Mouse (Mus musculus) fat pad, adult 2 months (tissue): ENCODE results near the gene Olfr213.
"Not testable (repeated sequence)": the region's sequence is repeated elsewhere in the genome, so short reads cannot be mapped to it uniquely, and the experiment has no call there.

Source experiments
- DNase-seq: peaks from one replicate; pipeline ENCODE4 v3.0.0-alpha.2; 2011; ENCODE audit warnings: low read depth, low spot score; ENCODE audit errors: extremely low read depth

The Olfr213 gene

GRCm38 (mm10) chr6:116538156-116538555 is at the start of gene Olfr213:
Gene Olfr213, plus strand, starts transcription at chr6:116538456.
- DNase-seq, result no peak

DNA sequence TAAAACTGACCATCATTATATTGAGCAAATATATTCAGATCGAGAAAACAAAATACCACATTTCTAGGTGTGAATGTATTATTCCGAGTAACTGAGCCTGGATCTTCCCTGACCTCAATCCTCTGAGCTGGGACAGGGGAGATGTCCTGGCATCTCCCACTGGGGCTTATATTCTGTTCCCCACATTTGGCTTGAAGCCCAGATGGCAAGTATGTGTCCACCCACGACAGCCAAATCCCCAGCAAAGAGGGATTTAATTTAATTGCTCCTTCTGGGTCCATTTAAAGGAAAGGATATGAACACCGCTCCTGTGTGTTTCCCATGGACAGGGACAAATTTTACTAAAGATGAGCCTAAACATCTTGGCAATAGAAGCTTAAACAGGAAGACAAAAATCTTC is 49.5 kb upstream of the Olfr213 start, which contains the start of gene Olfr211:
TSS of gene Olfr211 (plus strand) at position 301 of the 400 bp plus-strand sequence.
- DNase-seq, result no peak

DNA sequence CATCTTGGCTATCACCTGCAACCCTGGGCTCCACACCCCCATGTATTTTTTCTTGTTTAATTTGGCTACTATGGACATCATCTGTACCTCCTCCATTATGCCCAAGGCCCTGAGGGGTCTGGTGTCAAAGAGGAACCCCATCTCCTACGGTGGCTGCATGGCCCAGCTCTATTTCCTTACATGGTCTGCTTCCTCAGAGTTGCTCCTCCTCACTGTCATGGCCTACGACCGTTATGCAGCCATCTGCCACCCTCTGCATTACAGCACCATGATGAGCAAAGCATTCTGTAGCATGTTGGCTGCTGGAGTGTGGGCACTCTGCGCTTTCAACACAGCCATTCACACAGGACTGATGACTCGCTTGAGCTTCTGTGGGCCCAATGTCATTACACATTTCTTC is 44.5 kb upstream of the Olfr213 start:
- no peak for DNase-seq

GRCm38 (mm10) chr6:116495960-116496359 is 42.3 kb upstream of the Olfr213 start:
- no peak for DNase-seq

- DNase-seq, result not testable (repeated sequence)
Observed at GRCm38 (mm10) chr6:116506302-116507003, 31.8 kb upstream of the Olfr213 start, which contains the start of gene Olfr212. Gene Olfr212, plus strand, starts transcription at chr6:116506516.

DNA sequence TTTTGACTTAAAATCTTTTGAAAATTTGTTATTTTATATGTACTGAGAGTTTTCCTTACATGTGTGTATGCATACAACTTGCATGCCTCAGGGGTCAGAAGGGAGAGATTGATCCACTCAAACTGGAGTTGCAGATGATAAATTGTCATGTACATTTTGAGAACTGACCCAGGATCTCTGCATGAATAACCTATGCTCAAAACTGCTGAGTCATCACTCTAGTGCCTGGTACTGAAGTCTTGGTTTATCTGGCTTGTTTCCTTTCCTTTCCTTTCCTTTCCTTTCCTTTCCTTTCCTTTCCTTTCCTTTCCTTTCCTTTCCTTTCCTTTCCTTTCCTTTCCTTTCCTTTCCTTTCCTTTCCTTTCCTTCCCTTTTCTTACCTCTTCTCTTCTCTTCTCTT is 23.4 kb upstream of the Olfr213 start:
- DNase-seq, result no peak

GRCm38 (mm10) chr6:116542500-116542899 is 4.2 kb downstream of the Olfr213 start:
- no peak for DNase-seq

DNA sequence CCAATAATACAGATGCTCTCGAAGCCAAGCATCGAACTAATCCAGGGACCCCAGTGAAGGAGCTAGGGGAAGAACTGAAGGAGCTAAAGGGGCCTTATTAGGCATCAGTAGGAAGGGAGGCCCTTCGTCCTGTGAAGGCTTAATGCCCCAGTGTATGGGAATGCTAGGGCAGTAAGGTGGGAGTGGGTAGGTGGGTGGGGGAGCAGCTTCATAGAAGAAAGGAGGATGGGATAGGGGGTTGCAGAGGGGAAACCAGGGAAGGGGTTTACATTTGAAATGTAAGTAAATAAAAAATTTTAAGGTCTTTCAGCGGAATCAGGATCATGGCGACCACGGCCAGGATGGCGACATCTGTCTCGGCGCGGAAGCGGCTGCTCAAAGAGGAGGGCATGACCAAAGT is 12.6 kb downstream of the Olfr213 start, which contains the start of gene Gm5580:
TSS of gene Gm5580 (plus strand) at position 301 of the 400 bp plus-strand sequence.
- DNase-seq, result not testable (repeated sequence)

DNA sequence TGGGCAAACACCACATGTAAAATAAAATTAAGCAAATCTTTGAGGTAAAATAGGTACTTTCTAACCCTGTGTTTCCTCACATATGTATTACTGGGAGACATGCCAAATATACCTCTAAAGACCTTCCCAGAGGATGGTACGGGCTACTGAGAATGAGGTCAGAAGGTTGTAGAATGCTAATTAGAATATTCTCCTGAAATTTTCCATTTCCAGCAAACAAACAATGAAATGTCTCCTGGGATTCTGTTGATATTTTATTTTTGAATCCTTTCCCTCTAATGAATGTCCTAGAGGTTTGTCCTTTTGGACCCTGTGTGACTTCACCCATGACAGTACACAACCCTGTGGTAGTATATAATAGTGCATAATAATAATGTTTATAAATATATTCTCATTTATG is 15.7 kb downstream of the Olfr213 start, which contains the start of gene Olfr214:
TSS of gene Olfr214 (plus strand) at position 301 of the 400 bp plus-strand sequence.
- DNase-seq, result no peak

DNA sequence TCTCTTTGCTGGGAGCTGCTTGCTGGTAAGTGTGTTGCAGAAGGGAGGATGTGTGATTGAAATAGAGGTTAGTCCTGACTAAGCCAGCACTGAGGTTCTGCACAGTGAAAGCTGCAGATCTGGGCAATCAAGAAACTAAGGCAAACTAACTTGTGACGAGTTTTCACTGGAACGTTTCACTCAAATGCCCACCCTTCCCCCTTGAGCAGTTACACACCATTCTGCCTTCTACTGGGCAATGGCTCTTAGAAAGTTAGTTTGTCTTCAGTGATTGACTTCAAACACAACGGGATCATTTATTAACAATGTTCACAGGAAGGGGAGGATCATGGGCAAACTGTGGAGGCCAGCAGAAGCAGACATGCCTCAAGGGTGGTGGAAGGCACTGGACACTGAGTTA is 16.7 kb downstream of the Olfr213 start:
- DNase-seq, result no peak

GRCm38 (mm10) chr6:116569834-116570233 is 31.6 kb downstream of the Olfr213 start:
- DNase-seq, result no peak

GRCm38 (mm10) chr6:116584095-116584494 is 45.8 kb downstream of the Olfr213 start, which contains the start of gene Olfr215:
Gene Olfr215, minus strand, starts transcription at chr6:116584195.
- DNase-seq, result no peak
